Mouse (Mus musculus) ES-Bruce4 (cell line): Measurements from ENCODE around the gene Krtap5-4. TPM values are rescaled to one million over a fixed set of nuclear protein-coding genes. Genes with fewer than 3 reads are reported as not detected.
"Not testable (repeated sequence)": the region's sequence is repeated elsewhere in the genome, so short reads cannot be mapped to it uniquely, and the experiment has no call there.

Source experiments
- H3K27ac ChIP-seq: 2 replicates; pipeline ENCODE4 v1.5.1; 2012; ENCODE audit warnings: low read length, inconsistent platforms; ENCODE audit not compliant: insufficient read depth
- H3K27me3 ChIP-seq: 2 replicates; pipeline ENCODE4 v1.6.1; 2012; ENCODE audit warnings: mild to moderate bottlenecking, low read length, inconsistent platforms; ENCODE audit not compliant: control insufficient read depth, poor library complexity, insufficient read depth, severe bottlenecking
- H3K36me3 ChIP-seq: 2 replicates; pipeline ENCODE4 v1.6.1; 2012; ENCODE audit warnings: inconsistent platforms, mild to moderate bottlenecking, low read length, moderate library complexity; ENCODE audit not compliant: control insufficient read depth, poor library complexity, insufficient read depth, severe bottlenecking
- H3K4me1 ChIP-seq: one replicate; pipeline ENCODE4 v1.8.1; 2011; ENCODE audit warnings: low read length; ENCODE audit not compliant: control insufficient read depth, insufficient read depth
- H3K4me3 ChIP-seq: 2 replicates; pipeline ENCODE4 v1.5.1; 2011; ENCODE audit warnings: low read depth, mild to moderate bottlenecking, low read length
- H3K9ac ChIP-seq: 2 replicates; pipeline ENCODE4 v1.6.1; 2012; ENCODE audit warnings: low read depth, mild to moderate bottlenecking, inconsistent platforms; ENCODE audit not compliant: poor library complexity, severe bottlenecking
- H3K9me3 ChIP-seq: replicated peaks from 2 replicates; pipeline ENCODE4 v1.6.1; 2012; ENCODE audit warnings: mild to moderate bottlenecking, low read length, inconsistent platforms; ENCODE audit not compliant: control insufficient read depth, poor library complexity, insufficient read depth, severe bottlenecking
- CTCF ChIP-seq: IDR thresholded peaks from one replicate; pipeline ENCODE4 v1.8.1; 2011; ENCODE audit warnings: low read depth, low read length
- EP300 ChIP-seq: IDR thresholded peaks from 2 replicates; pipeline ENCODE4 v1.6.1; 2011; ENCODE audit warnings: low read depth, low read length; ENCODE audit not compliant: insufficient read depth
- POLR2A ChIP-seq: IDR thresholded peaks from one replicate; pipeline ENCODE4 v1.8.1; 2011; ENCODE audit warnings: low read length; ENCODE audit not compliant: insufficient read depth
- polyA plus RNA-seq: library from polyadenylated mRNA; stranded (reverse); fragments of >200 nt; gene quantifications from 2 replicates; pipeline ENCODE4 v1.2.4, GENCODE M21; 2011; ENCODE audit warnings: low read depth; ENCODE audit not compliant: missing spikeins, insufficient read depth, insufficient read length

Krtap5-4 gene
- polyA plus RNA-seq, 1 experiment, result not detected

DNA sequence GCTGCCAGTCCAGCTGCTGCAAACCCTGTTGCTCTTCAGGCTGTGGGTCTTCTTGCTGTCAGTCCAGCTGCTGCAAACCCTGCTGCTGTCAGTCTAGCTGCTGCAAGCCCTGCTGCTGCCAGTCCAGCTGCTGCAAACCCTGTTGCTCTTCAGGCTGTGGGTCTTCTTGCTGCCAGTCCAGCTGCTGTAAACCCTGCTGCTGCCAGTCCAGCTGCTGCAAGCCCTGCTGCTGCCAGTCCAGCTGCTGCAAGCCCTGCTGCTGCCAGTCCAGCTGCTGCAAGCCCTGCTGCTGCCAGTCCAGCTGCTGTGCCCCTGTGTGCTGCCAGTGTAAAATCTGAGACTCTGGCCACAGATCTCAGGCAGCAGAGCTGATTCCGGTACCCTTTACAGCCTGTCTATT, 580 bp downstream of the Krtap5-4 start:
- not testable (repeated sequence) for H3K27me3 ChIP-seq, H3K4me1 ChIP-seq, H3K9ac ChIP-seq, H3K36me3 ChIP-seq, H3K27ac ChIP-seq, H3K4me3 ChIP-seq, H3K9me3 ChIP-seq

- H3K9me3 ChIP-seq, result no peaks in the 10 kb centered on the region
- no peaks in the 10 kb centered on the region for H3K36me3 ChIP-seq
- no peak for TF ChIP-seq EP300
- no peak for TF ChIP-seq POLR2A
- no peak for TF ChIP-seq CTCF
- H3K27ac ChIP-seq, result no peak overlapping the region
- no peaks in the 10 kb centered on the region for H3K27me3 ChIP-seq
- no peak overlapping the region for H3K9ac ChIP-seq
- no peak overlapping the region for H3K4me3 ChIP-seq
- H3K4me1 ChIP-seq, result no peaks in the 10 kb centered on the region
Observed at GRCm38 (mm10) chr7:142314600-142315285, 11.4 kb downstream of the Krtap5-4 start.

DNA sequence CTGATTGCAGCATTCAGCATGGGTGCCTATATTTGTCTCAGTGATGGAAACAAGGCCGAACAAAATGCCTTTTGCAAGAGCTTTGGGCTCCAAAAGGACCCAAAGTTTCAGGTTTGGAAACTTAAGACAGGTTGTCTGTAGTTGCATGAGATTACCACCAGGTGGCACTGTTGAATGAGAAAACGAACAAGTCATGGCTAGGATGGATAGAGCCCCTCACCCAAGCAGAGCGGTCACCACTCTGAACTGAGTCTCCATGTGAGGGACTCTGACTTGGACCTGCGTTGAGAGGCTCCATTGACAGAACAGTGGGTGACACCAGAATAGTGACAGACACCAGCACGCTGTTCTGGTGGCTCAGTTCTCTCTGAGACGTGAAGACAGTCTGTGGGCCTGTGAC, 13.2 kb downstream of the Krtap5-4 start:
- H3K4me3 ChIP-seq, result no peak overlapping the region
- no peaks in the 10 kb centered on the region for H3K36me3 ChIP-seq
- no peaks in the 10 kb centered on the region for H3K4me1 ChIP-seq
- no peaks in the 10 kb centered on the region for H3K27me3 ChIP-seq
- no peak overlapping the region for H3K9ac ChIP-seq
- no peaks in the 10 kb centered on the region for H3K9me3 ChIP-seq
- H3K27ac ChIP-seq, result no peak overlapping the region
- peak; percentile 48 for TF ChIP-seq CTCF
- TF ChIP-seq POLR2A, result no peak
- no peak for TF ChIP-seq EP300

GRCm38 (mm10) chr7:142317216-142317615, 13.9 kb downstream of the Krtap5-4 start:
- no peak overlapping the region for H3K27ac ChIP-seq
- TF ChIP-seq CTCF, result no peak
- TF ChIP-seq EP300, result no peak
- TF ChIP-seq POLR2A, result no peak

DNA sequence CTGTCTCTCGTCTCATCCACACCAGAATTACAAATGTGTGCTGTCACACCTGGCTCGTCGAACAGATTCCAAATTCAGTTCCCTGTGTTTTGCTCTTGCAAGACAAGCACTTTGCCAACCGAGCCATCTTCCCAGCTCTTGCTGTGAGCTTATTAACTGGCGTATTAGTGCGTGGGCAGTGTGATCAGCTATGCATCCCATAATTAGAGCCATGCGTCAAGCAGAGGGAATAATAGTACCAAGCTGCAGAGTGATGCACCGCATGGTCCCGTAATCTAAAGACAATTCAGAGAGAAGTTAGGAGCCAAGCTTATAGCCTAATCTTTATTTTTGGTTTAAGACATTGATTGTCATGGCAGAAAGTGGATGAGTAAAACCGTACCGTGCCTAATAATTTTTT, 15.8 kb downstream of the Krtap5-4 start:
- no peaks in the 10 kb centered on the region for H3K27me3 ChIP-seq
- no peaks in the 10 kb centered on the region for H3K4me1 ChIP-seq
- H3K9ac ChIP-seq, result no peak overlapping the region
- no peak overlapping the region for H3K27ac ChIP-seq
- TF ChIP-seq CTCF, result no peak
- no peak for TF ChIP-seq POLR2A
- no peak for TF ChIP-seq EP300
- H3K36me3 ChIP-seq, result no peaks in the 10 kb centered on the region
- no peaks in the 10 kb centered on the region for H3K9me3 ChIP-seq
- H3K4me3 ChIP-seq, result no peak overlapping the region

More at GRCm38 (mm10) chr7:142317216-142317615, 13.9 kb downstream of the Krtap5-4 start:
- Histone ChIP-seq H3K27me3 (no peaks in the 10 kb centered on the region), H3K9ac (no peak overlapping the region), H3K9me3 (no peaks in the 10 kb centered on the region), H3K36me3 (no peaks in the 10 kb centered on the region), H3K4me3 (no peak overlapping the region), H3K4me1 (no peaks in the 10 kb centered on the region)

DNA sequence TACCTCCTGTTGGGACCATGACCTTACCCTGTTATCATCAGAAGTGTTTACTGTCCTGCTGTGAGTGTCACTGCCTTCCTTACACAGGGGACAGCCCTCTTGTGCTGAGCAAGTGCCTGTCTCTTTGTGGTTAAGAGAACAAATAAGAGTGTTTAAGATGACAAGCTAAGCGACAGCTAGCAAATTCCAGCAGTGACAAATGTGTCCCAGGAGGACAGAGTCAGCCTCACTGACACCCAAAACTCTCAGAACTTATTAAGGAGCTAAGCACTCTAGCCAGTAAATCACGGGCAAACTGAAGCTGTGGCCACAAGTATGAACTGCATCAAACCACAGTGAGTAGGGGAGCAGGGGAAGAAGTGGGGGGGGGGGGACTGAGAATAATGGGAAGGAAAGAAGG, 17.6 kb downstream of the Krtap5-4 start:
- no peak overlapping the region for H3K4me3 ChIP-seq
- H3K9me3 ChIP-seq, result no peaks in the 10 kb centered on the region
- no peak overlapping the region for H3K9ac ChIP-seq
- H3K36me3 ChIP-seq, result no peaks in the 10 kb centered on the region
- H3K4me1 ChIP-seq, result no peaks in the 10 kb centered on the region
- no peaks in the 10 kb centered on the region for H3K27me3 ChIP-seq
- H3K27ac ChIP-seq, result no peak overlapping the region
- no peak for TF ChIP-seq CTCF
- no peak for TF ChIP-seq EP300
- no peak for TF ChIP-seq POLR2A

- not testable (repeated sequence) for H3K4me1 ChIP-seq, H3K27me3 ChIP-seq, H3K36me3 ChIP-seq, H3K9me3 ChIP-seq, H3K9ac ChIP-seq, H3K27ac ChIP-seq, H3K4me3 ChIP-seq
Observed at GRCm38 (mm10) chr7:142321637-142322306, 18.4 kb downstream of the Krtap5-4 start.
